Mouse (Mus musculus) neural tube, embryonic 11.5 days (tissue): ENCODE results near the gene H2-Q4. TPM values are rescaled to one million over a fixed set of nuclear protein-coding genes. Genes with fewer than 3 reads are reported as not detected.
A peak's percentile ranks its signal among the peaks of the same experiment; 100 is the strongest.
"Not testable (repeated sequence)": the region's sequence is repeated elsewhere in the genome, so short reads cannot be mapped to it uniquely, and the experiment has no call there.

Experiments used
- ATAC-seq: fragments of 200-750 bp; cut with Nextera tagmentation; 2 replicates; pipeline ENCODE4 v1.8.0; 2017; ENCODE audit warnings: moderate number of reproducible peaks, mild to moderate bottlenecking, moderate TSS enrichment, moderate library complexity; ENCODE audit not compliant: insufficient read depth, low FRiP score, low TSS enrichment
- DNase-seq: peaks from one replicate; pipeline ENCODE4 v3.0.0-alpha.2; 2015; ENCODE audit warnings: low spot score
- H3K27ac ChIP-seq: fragments of 300-500 bp; sonication (generic); 2 replicates; pipeline ENCODE4 v1.5.1; 2014; ENCODE audit warnings: low read depth, mild to moderate bottlenecking, low read length
- H3K27me3 ChIP-seq: fragments of 300-500 bp; sonication (generic); 2 replicates; pipeline ENCODE4 v1.6.1; 2014; ENCODE audit warnings: mild to moderate bottlenecking, low read length, mixed read lengths; ENCODE audit not compliant: control insufficient read depth, insufficient read depth
- H3K36me3 ChIP-seq: fragments of 300-500 bp; sonication (generic); 2 replicates; pipeline ENCODE4 v1.6.1; 2014; ENCODE audit warnings: mild to moderate bottlenecking, low read length, moderate library complexity, mixed read lengths; ENCODE audit not compliant: control insufficient read depth, insufficient read depth
- H3K4me1 ChIP-seq: fragments of 300-500 bp; sonication (generic); 2 replicates; pipeline ENCODE4 v1.6.1; 2014; ENCODE audit warnings: low read length, mixed read lengths; ENCODE audit not compliant: control insufficient read depth, insufficient read depth
- H3K4me2 ChIP-seq: fragments of 300-500 bp; sonication (generic); 2 replicates; pipeline ENCODE4 v1.6.1; 2014; ENCODE audit warnings: low read depth, mild to moderate bottlenecking, moderate library complexity
- H3K4me3 ChIP-seq: fragments of 300-500 bp; sonication (generic); 2 replicates; pipeline ENCODE4 v1.5.1; 2014; ENCODE audit warnings: low read depth, low read length
- H3K9ac ChIP-seq: fragments of 300-500 bp; sonication (generic); 2 replicates; pipeline ENCODE4 v1.6.1; 2014; ENCODE audit warnings: mild to moderate bottlenecking, low read length
- H3K9me3 ChIP-seq: fragments of 300-500 bp; sonication (generic); 2 replicates; pipeline ENCODE4 v1.6.1; 2016; ENCODE audit warnings: low read length; ENCODE audit not compliant: control insufficient read depth
- WGBS: fragments of 180-500 bp; shearing (Covaris S2); extraction: QIAGEN DNeasy Blood & Tissue Kit; methylation state at CpG from one replicate; pipeline ENCODE4 v1.1.7; 2014; 5-methylcytosine and 5-hydroxymethylcytosine counted together
- polyA plus RNA-seq: library from polyadenylated mRNA; unstranded; fragments of >200 nt; fragmentation: Nextera tagmentation; extraction: Ambion mirVana; gene quantifications from 2 replicates; pipeline ENCODE4 v1.2.1, GENCODE M21; 2014

H2-Q4 gene
- polyA plus RNA-seq, 1 experiment from 2014 or later: 1.6 TPM

GRCm38 (mm10) chr17:35415273-35416129 lies 36.1 kb downstream of the H2-Q4 start:
- not testable (repeated sequence) for H3K36me3 ChIP-seq, H3K4me3 ChIP-seq, H3K9ac ChIP-seq, DNase-seq, H3K27ac ChIP-seq, ATAC-seq, H3K4me1 ChIP-seq, H3K9me3 ChIP-seq, H3K4me2 ChIP-seq, H3K27me3 ChIP-seq
- 58% methylated on average over 3 of the region's 10 CpGs for WGBS

- Histone ChIP-seq H3K27ac (no peak overlapping the region), H3K4me3 (no peak overlapping the region), H3K9me3 (no peaks in the 10 kb centered on the region), H3K4me1 (no peaks in the 10 kb centered on the region), H3K36me3 (no peaks in the 10 kb centered on the region), H3K27me3 (no peaks in the 10 kb centered on the region), H3K9ac (no peak overlapping the region), H3K4me2 (no peak overlapping the region)
- ATAC-seq: no peak
- 58% methylated on average over 7 of the region's 7 CpGs for WGBS
- DNase-seq: no peak
These were observed 39.4 kb downstream of the H2-Q4 start for GRCm38 (mm10) chr17:35418772-35419171.

- not testable (repeated sequence) for H3K27ac ChIP-seq, DNase-seq, H3K36me3 ChIP-seq, H3K9ac ChIP-seq, ATAC-seq, H3K4me3 ChIP-seq, H3K9me3 ChIP-seq, H3K4me2 ChIP-seq, H3K27me3 ChIP-seq, H3K4me1 ChIP-seq
- WGBS: 78% methylated on average over 4 of the region's 4 CpGs
These were observed 40.1 kb downstream of the H2-Q4 start for GRCm38 (mm10) chr17:35419564-35419963.

GRCm38 (mm10) chr17:35420206-35420810 lies 40.9 kb downstream of the H2-Q4 start:
- H3K36me3 ChIP-seq, H3K9me3 ChIP-seq, H3K4me1 ChIP-seq, H3K4me2 ChIP-seq, ATAC-seq, H3K4me3 ChIP-seq, H3K27ac ChIP-seq, H3K27me3 ChIP-seq, H3K9ac ChIP-seq: not testable (repeated sequence)
- WGBS: 19% methylated on average over 11 of the region's 11 CpGs
- DNase-seq: peak; percentile 73

- WGBS: 88% methylated on average over 4 of the region's 4 CpGs
- not testable (repeated sequence) for ATAC-seq, DNase-seq
These were observed 41.9 kb downstream of the H2-Q4 start for GRCm38 (mm10) chr17:35421331-35421730.

GRCm38 (mm10) chr17:35422360-35422759 lies 42.9 kb downstream of the H2-Q4 start:
- not testable (repeated sequence) for H3K4me1 ChIP-seq, H3K4me2 ChIP-seq, H3K27ac ChIP-seq, ATAC-seq, H3K4me3 ChIP-seq, H3K9me3 ChIP-seq, H3K27me3 ChIP-seq, H3K9ac ChIP-seq, DNase-seq, H3K36me3 ChIP-seq
- 89% methylated on average over 5 of the region's 5 CpGs for WGBS

More at GRCm38 (mm10) chr17:35421331-35421730, 41.9 kb downstream of the H2-Q4 start:
- H3K9ac ChIP-seq, H3K27me3 ChIP-seq, H3K9me3 ChIP-seq, H3K4me3 ChIP-seq, H3K36me3 ChIP-seq, H3K4me2 ChIP-seq, H3K4me1 ChIP-seq, H3K27ac ChIP-seq: not testable (repeated sequence)

GRCm38 (mm10) chr17:35423131-35423810 lies 43.9 kb downstream of the H2-Q4 start:
- not testable (repeated sequence) for H3K4me3 ChIP-seq, DNase-seq, H3K9ac ChIP-seq, H3K9me3 ChIP-seq, ATAC-seq, H3K36me3 ChIP-seq, H3K4me1 ChIP-seq, H3K4me2 ChIP-seq, H3K27ac ChIP-seq, H3K27me3 ChIP-seq
- 77% methylated on average over 3 of the region's 3 CpGs for WGBS

- not testable (repeated sequence) for H3K27ac ChIP-seq, H3K9me3 ChIP-seq, H3K27me3 ChIP-seq, H3K36me3 ChIP-seq, ATAC-seq, H3K4me2 ChIP-seq, H3K4me3 ChIP-seq, H3K4me1 ChIP-seq, DNase-seq, H3K9ac ChIP-seq
- WGBS: 90% methylated on average over 3 of the region's 3 CpGs
These were observed 44.7 kb downstream of the H2-Q4 start for GRCm38 (mm10) chr17:35424106-35424505.
